Mouse (Mus musculus) adipocyte (in vitro differentiated cells): ENCODE measurements around the gene Cutc.
A peak's percentile ranks its signal among the peaks of the same experiment; 100 is the strongest.

ENCODE experiments used
- DNase-seq: peaks from one replicate; pipeline ENCODE4 v3.0.0-alpha.2; 2016; ENCODE audit warnings: low spot score

Cutc gene

GRCm38 (mm10) chr19:43795511-43795910 is 42.7 kb downstream of the Cutc start:
- peak; percentile 64 for DNase-seq

GRCm38 (mm10) chr19:43797216-43797615 is 44.4 kb downstream of the Cutc start:
- DNase-seq, result peak; percentile 84

DNA sequence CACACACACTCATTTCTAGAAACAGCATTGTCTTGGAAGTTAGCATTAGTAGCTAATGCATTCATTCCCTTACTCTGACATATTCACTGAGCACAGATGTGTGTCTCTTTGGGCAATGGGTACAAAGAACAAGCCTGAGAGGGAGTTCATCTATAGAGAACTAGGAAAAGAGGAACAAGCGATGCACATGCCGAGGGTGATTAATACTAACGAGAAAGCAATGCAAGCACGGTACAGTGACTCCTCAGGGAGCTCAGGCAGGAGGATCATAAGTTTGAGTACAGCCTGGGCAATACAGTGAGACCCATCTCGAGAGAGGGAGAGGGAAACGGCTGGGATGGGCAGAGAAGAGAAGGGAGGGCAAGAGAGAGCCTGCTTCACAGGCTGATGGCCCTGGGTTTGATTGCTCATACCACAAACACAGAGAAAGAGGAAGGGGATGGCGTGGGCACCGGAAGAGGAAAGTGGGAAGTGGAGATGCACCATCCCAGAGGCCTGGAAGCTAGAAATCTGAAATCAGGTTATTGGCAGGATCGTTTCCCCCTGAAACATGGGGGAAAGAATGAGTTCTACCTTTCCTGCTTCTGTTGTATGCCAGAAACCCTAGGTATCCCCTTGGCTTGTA is 48.7 kb downstream of the Cutc start:
- DNase-seq, result no peak

- DNase-seq, result no peak
Measured at GRCm38 (mm10) chr19:43803866-43804265, 51.1 kb downstream of the Cutc start.

DNA sequence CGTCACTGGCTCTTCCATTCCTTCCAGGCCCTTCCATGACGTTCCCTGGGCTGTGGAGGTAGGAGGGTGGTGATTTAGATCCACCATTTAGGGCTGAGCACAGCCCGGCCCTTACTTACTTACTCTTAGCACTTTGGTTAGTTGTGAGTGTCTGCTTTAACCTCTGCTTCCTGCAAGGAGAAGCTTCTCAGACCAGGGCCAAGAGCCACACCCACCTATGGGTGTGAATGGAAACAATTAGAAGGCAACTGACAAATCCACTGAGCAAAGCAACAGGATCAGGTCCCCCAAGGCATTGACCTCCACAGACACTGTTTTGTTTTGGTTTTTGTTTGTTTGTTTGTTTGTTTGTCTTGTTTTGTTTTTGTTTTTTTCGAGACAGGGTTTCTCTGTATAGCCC is 56.5 kb downstream of the Cutc start:
- DNase-seq, result no peak

DNA sequence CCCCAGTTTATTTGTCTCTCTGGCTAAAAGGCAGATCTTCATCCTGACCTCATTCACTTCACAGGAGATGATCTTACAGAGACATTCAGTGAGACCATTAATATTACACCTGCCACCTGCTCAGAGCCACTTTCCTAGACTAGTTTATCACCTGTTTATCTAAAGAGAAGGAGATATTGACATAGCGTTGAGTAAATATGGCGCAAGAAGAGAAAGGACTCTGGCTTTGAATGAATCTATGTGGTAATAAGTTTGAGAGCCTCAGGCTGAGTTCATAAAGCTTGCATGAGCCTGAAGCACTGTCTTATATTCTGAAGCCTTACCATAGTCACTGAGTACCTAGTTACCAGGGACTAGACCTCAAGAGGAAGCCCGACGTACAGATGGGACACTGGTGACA is 58.6 kb downstream of the Cutc start:
- no peak for DNase-seq

- DNase-seq, result no peak
Measured at GRCm38 (mm10) chr19:43813315-43813714, 60.5 kb downstream of the Cutc start.

- no peak for DNase-seq
Measured at GRCm38 (mm10) chr19:43815661-43816414, 63.0 kb downstream of the Cutc start.
